Mouse (Mus musculus): ENCODE data around the gene Scml4. TPM values are rescaled to one million over a fixed set of nuclear protein-coding genes. Genes with fewer than 3 reads are reported as not detected.

Scml4 gene
- polyA plus RNA-seq, 1 experiment = 1.3 TPM

DNA sequence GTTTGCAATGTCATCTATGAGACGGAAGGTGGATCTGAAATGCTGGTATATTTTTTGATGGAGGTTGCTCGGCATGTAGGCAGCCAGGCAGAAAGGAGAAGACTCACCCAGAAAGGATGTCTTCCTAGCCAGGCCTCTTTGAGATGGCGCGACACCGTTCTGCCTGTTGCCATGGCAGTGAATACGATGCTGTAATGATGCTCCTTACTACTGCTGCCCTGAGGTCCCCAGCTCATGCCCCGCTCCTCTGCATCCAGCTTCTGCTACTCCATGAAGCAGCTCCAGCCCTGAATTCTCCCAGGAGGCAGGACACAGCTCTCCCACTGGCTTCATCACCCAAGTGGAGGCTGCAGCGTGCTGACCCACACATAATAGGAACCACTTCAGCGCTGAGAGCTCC is 130.8 kb downstream of the Scml4 start:
- H3K4me3 ChIP-seq (ENCODE audit: insufficient read depth, low read length) = no peak overlapping the region
- TF ChIP-seq CTCF (IDR thresholded peaks at IDR 0.05; ENCODE audit: extremely low read depth, insufficient read depth, low read length) = no peak
- no peak for TF ChIP-seq POLR2A (IDR thresholded peaks at IDR 0.05; ENCODE audit: extremely low read depth, insufficient read depth, low read length)
- H3K27ac ChIP-seq (ENCODE audit: insufficient read depth, low read length) = no peak overlapping the region
- no peaks in the 10 kb centered on the region for H3K4me1 ChIP-seq (ENCODE audit: control insufficient read depth, insufficient read depth, low read length)

- H3K4me3 ChIP-seq (ENCODE audit: insufficient read depth, low read length) = no peak overlapping the region
- no peak overlapping the region for H3K27ac ChIP-seq (ENCODE audit: insufficient read depth, low read length)
- TF ChIP-seq POLR2A (IDR thresholded peaks at IDR 0.05; ENCODE audit: extremely low read depth, insufficient read depth, low read length) (no peak), CTCF (IDR thresholded peaks at IDR 0.05; ENCODE audit: extremely low read depth, insufficient read depth, low read length) (no peak)
- no peaks in the 10 kb centered on the region for H3K4me1 ChIP-seq (ENCODE audit: control insufficient read depth, insufficient read depth, low read length)
These were observed 134.2 kb downstream of the Scml4 start for GRCm38 (mm10) chr10:42994331-42994782.

- no peak overlapping the region for H3K4me3 ChIP-seq (ENCODE audit: insufficient read depth, low read length)
- H3K27ac ChIP-seq (ENCODE audit: insufficient read depth, low read length) = no peak overlapping the region
- no peaks in the 10 kb centered on the region for H3K4me1 ChIP-seq (ENCODE audit: control insufficient read depth, insufficient read depth, low read length)
- TF ChIP-seq CTCF (IDR thresholded peaks at IDR 0.05; ENCODE audit: extremely low read depth, insufficient read depth, low read length) (no peak), POLR2A (IDR thresholded peaks at IDR 0.05; ENCODE audit: extremely low read depth, insufficient read depth, low read length) (no peak)
These were observed 135.3 kb downstream of the Scml4 start for GRCm38 (mm10) chr10:42995484-42995895.

- TF ChIP-seq POLR2A (IDR thresholded peaks at IDR 0.05; ENCODE audit: extremely low read depth, insufficient read depth, low read length) (no peak), CTCF (IDR thresholded peaks at IDR 0.05; ENCODE audit: extremely low read depth, insufficient read depth, low read length) (no peak)
- Histone ChIP-seq H3K4me1 (ENCODE audit: control insufficient read depth, insufficient read depth, low read length) (no peaks in the 10 kb centered on the region), H3K4me3 (ENCODE audit: insufficient read depth, low read length) (no peak overlapping the region), H3K27ac (ENCODE audit: insufficient read depth, low read length) (no peak overlapping the region)
These were observed 137.1 kb downstream of the Scml4 start for GRCm38 (mm10) chr10:42997278-42997677.

DNA sequence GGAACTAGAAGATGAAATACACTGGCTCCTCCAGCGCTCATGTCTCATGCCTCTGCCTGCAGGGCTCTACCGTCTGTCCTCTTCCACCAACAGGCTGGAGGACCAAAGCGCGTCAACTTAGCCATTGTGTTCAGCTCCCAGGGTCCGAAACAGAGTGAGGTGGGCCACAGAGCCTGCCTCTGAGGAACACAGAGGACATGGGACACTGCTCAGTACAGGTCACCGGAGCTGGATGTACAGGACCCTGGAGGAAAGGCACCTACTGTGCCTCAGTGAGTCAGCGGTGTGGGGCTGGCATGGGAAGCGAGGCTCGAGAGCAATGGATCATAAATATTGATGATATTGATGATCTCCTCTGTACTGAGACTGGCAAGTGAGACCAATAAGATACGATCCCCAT is 139.2 kb downstream of the Scml4 start:
- TF ChIP-seq POLR2A (IDR thresholded peaks at IDR 0.05; ENCODE audit: extremely low read depth, insufficient read depth, low read length) (no peak; the same call in 1 of the 2 replicates), CTCF (IDR thresholded peaks at IDR 0.05; ENCODE audit: extremely low read depth, insufficient read depth, low read length) (no peak)
- Histone ChIP-seq H3K4me3 (ENCODE audit: insufficient read depth, low read length) (no peak overlapping the region), H3K27ac (ENCODE audit: insufficient read depth, low read length) (no peak overlapping the region), H3K4me1 (ENCODE audit: control insufficient read depth, insufficient read depth, low read length) (no peaks in the 10 kb centered on the region)

GRCm38 (mm10) chr10:43001433-43001832 is 141.3 kb downstream of the Scml4 start:
- no peak overlapping the region for H3K4me3 ChIP-seq (ENCODE audit: insufficient read depth, low read length)
- TF ChIP-seq CTCF (IDR thresholded peaks at IDR 0.05; ENCODE audit: extremely low read depth, insufficient read depth, low read length) (no peak), POLR2A (IDR thresholded peaks at IDR 0.05; ENCODE audit: extremely low read depth, insufficient read depth, low read length) (no peak)

GRCm38 (mm10) chr10:43002066-43002678 is 142.0 kb downstream of the Scml4 start:
- H3K4me1 ChIP-seq (ENCODE audit: control insufficient read depth, insufficient read depth, low read length) = peaks cover 2% of the 10 kb centered on the region; the same call in 1 of the 2 replicates
- no peak overlapping the region for H3K4me3 ChIP-seq (ENCODE audit: insufficient read depth, low read length)
- TF ChIP-seq POLR2A (IDR thresholded peaks at IDR 0.05; ENCODE audit: extremely low read depth, insufficient read depth, low read length) = no peak
- no peak for TF ChIP-seq CTCF (IDR thresholded peaks at IDR 0.05; ENCODE audit: extremely low read depth, insufficient read depth, low read length)
- no peak overlapping the region for H3K27ac ChIP-seq (ENCODE audit: insufficient read depth, low read length)

More at GRCm38 (mm10) chr10:43001433-43001832, 141.3 kb downstream of the Scml4 start:
- peaks cover 2% of the 10 kb centered on the region; the same call in 1 of the 2 replicates for H3K4me1 ChIP-seq (ENCODE audit: control insufficient read depth, insufficient read depth, low read length)
- no peak overlapping the region for H3K27ac ChIP-seq (ENCODE audit: insufficient read depth, low read length)

DNA sequence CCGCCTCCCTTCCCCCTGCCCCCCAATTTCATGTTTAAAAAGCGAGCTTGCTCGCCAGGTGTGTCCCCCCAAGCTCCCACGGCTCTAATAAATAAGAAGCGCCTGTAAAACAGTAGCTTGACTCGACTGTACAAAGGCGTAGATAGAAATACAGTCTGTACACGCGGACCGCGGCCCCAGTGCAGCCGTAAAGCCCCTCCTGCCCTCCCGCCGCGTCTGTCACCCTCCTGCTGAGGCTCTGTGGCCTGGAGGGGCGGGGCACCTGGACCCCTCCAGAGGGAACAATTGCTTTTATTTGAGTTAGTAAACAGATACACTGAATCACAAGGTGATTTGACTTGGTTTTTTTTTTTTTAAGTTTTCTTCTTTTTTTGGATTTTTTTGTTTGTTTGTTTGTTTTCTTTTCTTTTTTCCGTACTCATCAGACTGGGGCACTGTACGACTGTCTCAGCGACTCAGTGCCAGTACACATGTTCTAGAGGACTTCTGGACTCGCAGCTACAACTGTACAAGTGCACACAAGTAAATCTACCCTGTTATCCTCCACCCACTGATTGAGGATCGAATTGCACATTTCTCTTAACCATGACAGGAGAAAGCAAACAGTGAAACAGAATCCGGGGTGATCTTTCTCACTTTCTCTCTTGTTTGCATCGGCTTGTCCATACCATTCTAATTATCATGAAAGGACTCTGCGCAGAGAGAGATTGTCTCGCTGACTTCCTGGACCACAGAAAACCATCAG is 142.7 kb downstream of the Scml4 start:
- Histone ChIP-seq H3K4me1 (ENCODE audit: control insufficient read depth, insufficient read depth, low read length) (peaks cover 2% of the 10 kb centered on the region; the same call in 1 of the 2 replicates), H3K4me3 (ENCODE audit: insufficient read depth, low read length) (no peak overlapping the region), H3K27ac (ENCODE audit: insufficient read depth, low read length) (no peak overlapping the region)
- TF ChIP-seq POLR2A (IDR thresholded peaks at IDR 0.05; ENCODE audit: extremely low read depth, insufficient read depth, low read length) = no peak
- TF ChIP-seq CTCF (IDR thresholded peaks at IDR 0.05; ENCODE audit: extremely low read depth, insufficient read depth, low read length) = no peak

- peaks cover 2% of the 10 kb centered on the region; the same call in 1 of the 2 replicates for H3K4me1 ChIP-seq (ENCODE audit: control insufficient read depth, insufficient read depth, low read length)
- no peak overlapping the region for H3K4me3 ChIP-seq (ENCODE audit: insufficient read depth, low read length)
- H3K27ac ChIP-seq (ENCODE audit: insufficient read depth, low read length) = no peak overlapping the region
- TF ChIP-seq POLR2A (IDR thresholded peaks at IDR 0.05; ENCODE audit: extremely low read depth, insufficient read depth, low read length) (no peak), CTCF (IDR thresholded peaks at IDR 0.05; ENCODE audit: extremely low read depth, insufficient read depth, low read length) (no peak)
These were observed 143.2 kb downstream of the Scml4 start for GRCm38 (mm10) chr10:43003466-43003757.

Data from cortical plate, adult 2 months (tissue).